In genomic region chr3:51330086-51330485, GRCm38 (mm10) we compare ENCODE assay signal across 17 mouse cellular contexts.
"Had no signal": no experiment of that assay in that cellular context is flagged by ENCODE, and none has a peak within 500 bp of the region (broad histone marks: within the 10 kb centered on the region; RNA-seq: fewer than 3 reads in every experiment).

No protein-coding gene starts in this region.

- H3K9me3 ChIP-seq: limb, embryonic 12.5 days; limb, embryonic 15.5 days; lung, embryonic 15.5 days; stomach, embryonic 15.5 days had no signal

- DNase-seq: kidney, postnatal 14 days; kidney, postnatal 4 days; left cerebral cortex, postnatal 4 days; liver, postnatal 0 days; lung, postnatal 10 days; lung, postnatal 36 days; midbrain, embryonic 14.5 days; right cerebral cortex, postnatal 14 days; right cerebral cortex, postnatal 4 days; thymus, postnatal 25 days had no signal

- H3K27me3 ChIP-seq: limb, embryonic 12.5 days; limb, embryonic 15.5 days; lung, embryonic 15.5 days; megakaryocyte, embryonic 14.5 days; stomach, embryonic 15.5 days had no signal

- H3K27ac ChIP-seq: limb, embryonic 12.5 days; limb, embryonic 15.5 days; liver, embryonic 14.5 days; lung, embryonic 15.5 days; midbrain, embryonic 10.5 days; stomach, embryonic 15.5 days had no signal

- H3K4me3 ChIP-seq: limb, embryonic 12.5 days; limb, embryonic 15.5 days; lung, embryonic 15.5 days; midbrain, embryonic 10.5 days; stomach, embryonic 15.5 days had no signal

- H3K36me3 ChIP-seq: limb, embryonic 15.5 days; stomach, embryonic 15.5 days had no signal
